Mouse (Mus musculus) MEL (cell line): ENCODE data around the gene Sh3d19. TPM values are rescaled to one million over a fixed set of nuclear protein-coding genes. Genes with fewer than 3 reads are reported as not detected.

Experiments
- DNase-seq: peaks from one replicate; pipeline ENCODE4 v3.0.0; 2011; ENCODE audit warnings: low read depth, low spot score
- H3K27ac ChIP-seq: 2 replicates; pipeline ENCODE4 v1.5.1; 2012; ENCODE audit warnings: low read depth, mild to moderate bottlenecking, control low read depth, low read length, moderate library complexity; ENCODE audit not compliant: control insufficient read depth
- H3K27me3 ChIP-seq, 2 experiments: fragments of 150-350 bp in 1 of 2; sonication (generic) in 1 of 2; 2 replicates each; pipeline ENCODE4 v1.6.1; 2012; ENCODE audit warnings: low read length in 2 of 2, mild to moderate bottlenecking in 2 of 2, improper control_type of control experiment in 1 of 2, moderate library complexity in 1 of 2; ENCODE audit not compliant: insufficient read depth in 2 of 2, control insufficient read depth in 1 of 2
- H3K36me3 ChIP-seq, 2 experiments: 2 replicates each; pipeline ENCODE4 v1.6.1; 2012 to 2014; ENCODE audit warnings: low read length in 2 of 2, improper control_type of control experiment in 1 of 2, inconsistent platforms in 1 of 2, mild to moderate bottlenecking in 1 of 2; ENCODE audit not compliant: insufficient read depth in 2 of 2, control insufficient read depth in 1 of 2
- H3K4me1 ChIP-seq, 2 experiments: fragments of 150-350 bp in 1 of 2; sonication (generic) in 1 of 2; 2 replicates each; pipeline ENCODE4 v1.6.1; 2012; ENCODE audit warnings: low read length in 2 of 2, improper control_type of control experiment in 1 of 2, mild to moderate bottlenecking in 1 of 2; ENCODE audit not compliant: insufficient read depth in 2 of 2, control insufficient read depth in 1 of 2
- H3K4me3 ChIP-seq, 2 experiments: fragments of 150-350 bp in 1 of 2; sonication (generic) in 1 of 2; 2 replicates each; pipeline ENCODE4 v1.5.1; 2012; ENCODE audit warnings: low read depth in 2 of 2, low read length in 2 of 2, mild to moderate bottlenecking in 2 of 2, moderate library complexity in 2 of 2, control low read depth in 1 of 2, improper control_type of control experiment in 1 of 2; ENCODE audit not compliant: control insufficient read depth in 1 of 2, insufficient read depth in 1 of 2
- H3K79me2 ChIP-seq: 2 replicates; pipeline ENCODE4 v1.6.1; 2012; ENCODE audit warnings: mild to moderate bottlenecking, low read length, moderate library complexity; ENCODE audit not compliant: control insufficient read depth, poor library complexity, insufficient read depth
- H3K9ac ChIP-seq: 2 replicates; pipeline ENCODE4 v1.6.1; 2012; ENCODE audit warnings: low read depth, mild to moderate bottlenecking, control low read depth, low read length, moderate library complexity; ENCODE audit not compliant: control insufficient read depth, poor library complexity, severe bottlenecking
- H3K9me3 ChIP-seq: fragments of 150-350 bp; sonication (generic); replicated peaks from 2 replicates; pipeline ENCODE4 v1.6.1; 2012; ENCODE audit warnings: mild to moderate bottlenecking, low read length, improper control_type of control experiment, moderate library complexity; ENCODE audit not compliant: insufficient read depth
- CHD2 ChIP-seq: IDR thresholded peaks from 2 replicates; pipeline ENCODE4 v1.6.1; 2011; ENCODE audit warnings: low read length, improper control_type of control experiment
- E2F4 ChIP-seq: IDR thresholded peaks from 2 replicates; pipeline ENCODE4 v1.6.1; 2011; ENCODE audit warnings: low read depth, low read length, improper control_type of control experiment, borderline replicate concordance
- HCFC1 ChIP-seq: IDR thresholded peaks from 2 replicates; pipeline ENCODE4 v1.6.1; 2012; ENCODE audit warnings: low read depth, mild to moderate bottlenecking, inconsistent platforms, low read length, improper control_type of control experiment, moderate library complexity
- NRF1 ChIP-seq: IDR thresholded peaks from 2 replicates; pipeline ENCODE4 v1.6.1; 2014; ENCODE audit warnings: low read depth, mild to moderate bottlenecking, inconsistent platforms, low read length, improper control_type of control experiment, moderate library complexity; ENCODE audit not compliant: poor library complexity, insufficient read depth, severe bottlenecking
- RCOR1 ChIP-seq: IDR thresholded peaks from 2 replicates; pipeline ENCODE4 v1.6.1; 2012; ENCODE audit warnings: low read depth, mild to moderate bottlenecking, inconsistent platforms, low read length, improper control_type of control experiment
- ZC3H11A ChIP-seq: IDR thresholded peaks from 2 replicates; pipeline ENCODE4 v1.6.1; 2012; ENCODE audit warnings: low read depth, mild to moderate bottlenecking, inconsistent platforms, low read length, improper control_type of control experiment
- polyA plus RNA-seq, 2 experiments: library from polyadenylated mRNA; stranded (reverse) in 1 of 2; unstranded in 1 of 2; fragments of >175 nt in 1 of 2; fragments of >200 nt in 1 of 2; gene quantifications; 2 replicates each; pipeline versions ENCODE4 v1.2.1 to v1.2.4; 2012; ENCODE audit warnings: low replicate concordance in 2 of 2, low read depth in 1 of 2; ENCODE audit not compliant: insufficient read length in 2 of 2, insufficient read depth in 1 of 2, missing spikeins in 1 of 2
- total RNA-seq: library from RNA; depleted of rRNA; stranded (reverse); fragments of 300-350 nt; gene quantifications from 2 replicates; pipeline ENCODE4 v1.2.3, GENCODE M21; 2012

Gene Sh3d19
- total and polyA plus RNA-seq, 3 experiments: 2.2 to 4.8 TPM; not detected in 1

DNA sequence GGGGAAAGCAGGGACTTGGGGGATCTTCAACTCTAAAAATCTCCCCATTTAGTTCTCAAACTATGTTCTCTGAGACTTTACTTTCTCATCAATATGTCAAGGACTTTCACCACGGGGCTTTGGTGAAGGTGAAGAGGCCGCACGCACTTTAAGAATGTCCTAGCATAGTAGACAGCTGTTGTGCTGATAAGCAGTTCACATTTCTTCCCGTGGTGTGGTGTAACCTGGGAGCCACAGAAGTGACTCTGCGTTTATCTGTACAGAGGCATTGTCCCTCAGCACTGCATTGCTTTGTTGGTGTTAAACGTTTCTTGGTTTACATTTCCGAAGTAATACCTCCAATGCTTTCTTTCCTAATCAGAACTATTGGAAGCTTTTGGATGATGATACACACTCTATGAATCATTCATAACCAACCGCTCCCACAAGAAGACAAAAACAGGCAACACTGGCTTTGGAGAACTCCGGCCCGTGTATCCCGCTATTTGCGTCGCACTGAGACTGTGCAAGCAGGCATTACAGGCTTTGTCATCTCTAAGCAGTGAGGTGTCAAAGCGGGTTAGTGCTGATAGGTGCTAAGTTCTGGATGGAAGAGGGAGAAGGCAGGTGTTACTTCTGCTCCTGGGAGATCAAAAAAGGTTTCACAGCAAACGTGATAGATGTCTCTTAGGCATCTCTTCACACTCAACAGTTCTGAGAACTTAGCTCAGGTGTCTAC, 57.9 kb downstream of the Sh3d19 start:
- H3K4me1 ChIP-seq: no peaks in the 10 kb centered on the region
- H3K9me3 ChIP-seq: no peaks in the 10 kb centered on the region

DNA sequence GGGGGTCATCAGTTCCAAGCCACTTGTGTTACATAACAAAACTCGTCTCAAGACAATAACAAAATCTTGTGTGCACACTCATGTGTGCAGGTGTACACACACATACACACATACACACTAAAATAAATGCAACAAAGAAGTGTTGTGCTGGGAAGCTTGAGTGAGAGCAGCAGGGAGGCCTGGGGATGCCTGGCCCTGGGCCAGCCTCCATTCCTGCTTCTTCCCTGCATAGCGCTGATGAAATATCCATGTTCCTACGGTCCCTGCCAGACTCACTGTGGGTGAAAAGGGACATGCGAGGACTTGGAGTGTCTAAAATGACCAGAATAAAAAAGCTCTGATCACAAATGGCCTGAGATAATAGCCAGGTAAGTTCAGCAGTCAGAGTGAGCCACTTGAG, 59.7 kb downstream of the Sh3d19 start:
- TF ChIP-seq NRF1: no peak
- H3K4me3 ChIP-seq: no peak overlapping the region
- H3K4me1 ChIP-seq: no peaks in the 10 kb centered on the region
- no peaks in the 10 kb centered on the region for H3K36me3 ChIP-seq
- no peak overlapping the region for H3K9ac ChIP-seq
- H3K9me3 ChIP-seq: no peaks in the 10 kb centered on the region
- H3K27ac ChIP-seq: no peak overlapping the region
- H3K27me3 ChIP-seq: no peaks in the 10 kb centered on the region
- H3K79me2 ChIP-seq: no peaks in the 10 kb centered on the region
- no peak for DNase-seq

More for the DNA sequence above, 57.9 kb downstream of the Sh3d19 start:
- no peak for DNase-seq
- Histone ChIP-seq H3K27ac (no peak overlapping the region), H3K4me3 (no peak overlapping the region), H3K79me2 (no peaks in the 10 kb centered on the region), H3K36me3 (no peaks in the 10 kb centered on the region), H3K9ac (no peak overlapping the region), H3K27me3 (no peaks in the 10 kb centered on the region)
- TF ChIP-seq CHD2: no peak

DNA sequence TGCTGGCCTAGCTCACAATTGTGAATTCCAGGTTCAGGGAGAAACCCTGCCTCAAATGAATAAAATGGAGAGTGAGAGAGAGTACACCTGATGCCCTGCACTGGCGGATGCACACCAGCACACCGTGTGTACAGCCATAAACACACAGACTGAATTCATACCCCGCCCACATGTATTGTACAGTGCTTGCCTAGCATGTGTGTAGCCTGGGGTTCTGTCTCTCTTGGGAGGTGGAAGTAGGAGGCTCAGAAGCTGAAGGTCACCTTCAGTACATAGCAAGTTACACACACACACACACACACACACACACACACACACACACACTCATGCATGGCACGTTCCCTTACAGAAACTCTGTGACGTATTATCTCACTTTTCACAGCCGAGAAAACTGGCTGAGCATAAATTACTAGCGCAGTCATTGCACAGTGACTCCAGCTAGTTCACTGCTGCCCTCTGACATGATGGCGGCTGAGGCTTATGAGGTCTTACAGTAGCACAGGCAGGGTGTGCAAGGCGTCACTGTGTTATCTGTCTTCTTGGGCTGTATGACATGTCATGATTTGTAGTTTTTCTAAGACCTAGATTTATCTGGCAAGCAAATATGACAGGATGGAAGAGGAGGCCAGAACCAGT, 62.7 kb downstream of the Sh3d19 start:
- Histone ChIP-seq H3K4me3 (no peak overlapping the region), H3K4me1 (no peaks in the 10 kb centered on the region), H3K27ac (no peak overlapping the region), H3K36me3 (no peaks in the 10 kb centered on the region), H3K79me2 (no peaks in the 10 kb centered on the region), H3K9me3 (no peaks in the 10 kb centered on the region), H3K9ac (no peak overlapping the region), H3K27me3 (no peaks in the 10 kb centered on the region; a peak in 1 of 4 replicates)
- no peak for DNase-seq
- TF ChIP-seq E2F4 (no peak), RCOR1 (no peak), ZC3H11A (no peak), HCFC1 (no peak)
